Mouse (Mus musculus): ENCODE measurements around the gene Zfp277.

The Zfp277 gene

DNA sequence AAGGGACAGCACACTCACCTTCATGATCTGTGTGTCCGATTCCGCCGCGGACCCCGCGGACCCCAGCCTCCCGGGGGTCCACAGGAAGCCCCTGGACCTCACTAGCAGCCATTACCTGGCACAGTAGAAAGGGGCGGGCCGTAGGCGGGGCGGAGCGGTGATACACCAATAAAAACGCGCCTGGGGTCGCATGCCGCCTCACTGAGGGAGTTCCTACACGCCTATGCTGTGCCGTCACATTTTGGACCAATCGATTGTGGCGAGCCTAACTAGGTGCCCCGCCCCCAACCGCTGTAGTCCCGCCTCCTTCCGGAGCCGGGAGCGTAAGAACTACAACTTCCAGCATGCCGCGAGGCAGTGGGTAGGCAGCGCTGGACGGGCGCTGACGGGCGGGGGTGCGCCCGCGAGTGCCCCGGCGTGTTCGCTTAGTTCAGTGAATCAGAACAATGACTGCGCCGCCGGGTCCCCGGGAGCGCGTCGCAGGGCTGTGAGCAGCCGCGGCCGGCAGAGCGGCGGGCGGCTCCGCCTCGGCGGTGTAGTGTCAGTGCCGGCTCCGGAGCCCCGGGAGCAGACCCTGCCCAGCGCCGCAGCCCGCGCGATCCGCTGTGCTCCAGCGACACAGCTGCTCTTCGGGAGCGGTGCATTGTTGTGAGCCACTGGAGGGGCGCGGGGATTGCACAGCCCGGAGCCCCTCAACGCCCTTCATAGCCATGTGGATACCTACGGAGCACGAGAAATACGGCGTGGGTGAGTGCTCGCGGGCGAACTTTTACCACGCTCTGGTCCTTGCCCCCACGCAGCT lies at the start of gene Zfp277, which contains the start of gene Dock4:
TSS of gene Zfp277 (minus strand) at position 255 of the 802 bp plus-strand sequence.
TSS of gene Dock4 (plus strand) at position 305 of the 802 bp plus-strand sequence.
- DNase-seq (ENCODE audit: low read depth, low spot score), result peak; percentile 99

DNA sequence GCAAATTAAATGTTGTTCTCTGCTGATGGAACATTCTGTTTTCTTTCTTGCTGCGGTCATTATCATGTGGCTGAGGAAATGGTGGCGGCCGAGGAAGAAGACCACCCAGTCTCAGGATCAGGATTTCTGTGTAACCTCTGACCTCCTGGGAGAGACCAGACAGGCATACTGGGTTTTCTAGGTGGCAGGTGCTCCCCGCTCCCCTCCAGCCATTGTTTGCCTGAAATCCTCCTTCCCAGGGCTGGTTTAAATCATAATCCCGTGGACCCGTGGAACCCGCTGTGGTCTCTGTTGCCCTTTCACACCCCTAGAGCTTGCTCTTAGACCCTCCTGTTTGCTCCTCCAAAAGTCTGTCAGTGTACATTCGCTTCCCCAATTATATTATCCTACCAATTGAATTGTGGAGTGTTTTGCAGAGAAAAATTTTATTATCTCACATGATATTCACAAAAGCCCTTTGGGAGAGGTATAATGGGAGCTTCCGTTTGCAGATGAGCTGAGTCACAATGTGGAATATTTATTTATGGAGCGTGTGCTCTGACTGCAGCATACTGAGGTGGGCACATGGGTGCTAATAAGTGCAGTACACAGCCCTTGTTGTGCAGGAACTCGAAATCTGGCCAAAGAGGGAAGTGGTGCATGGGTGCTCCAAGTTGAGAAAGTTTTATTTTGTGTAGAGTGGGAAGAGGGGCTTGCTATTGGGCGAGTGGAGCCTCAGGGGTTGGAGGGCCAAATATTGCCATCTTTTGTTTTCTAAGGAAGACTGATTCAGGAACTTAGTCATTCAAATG lies 40.5 kb upstream of the Zfp277 start:
- no peak for DNase-seq (ENCODE audit: low read depth, low spot score)

DNA sequence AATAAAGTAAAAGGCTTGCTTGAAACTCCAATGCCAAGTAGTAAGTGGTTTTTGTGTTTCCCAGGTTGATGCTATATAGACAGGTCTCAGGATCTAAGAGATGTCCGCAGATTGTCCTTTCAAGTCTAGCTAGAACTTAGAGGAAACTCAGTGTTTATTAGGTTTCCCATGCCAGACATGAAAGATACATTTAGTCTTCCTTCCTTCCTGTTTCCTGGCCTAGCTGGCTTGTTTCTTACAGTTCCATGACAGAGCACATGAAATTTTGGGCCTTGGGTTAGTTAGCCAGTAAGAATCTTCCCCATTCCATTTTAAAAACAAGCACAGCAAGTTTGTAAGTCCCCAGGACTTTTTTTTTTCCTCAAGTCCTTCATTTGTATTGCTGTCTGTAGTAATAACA lies 39.5 kb upstream of the Zfp277 start:
- no peak for DNase-seq (ENCODE audit: low read depth, low spot score)

DNA sequence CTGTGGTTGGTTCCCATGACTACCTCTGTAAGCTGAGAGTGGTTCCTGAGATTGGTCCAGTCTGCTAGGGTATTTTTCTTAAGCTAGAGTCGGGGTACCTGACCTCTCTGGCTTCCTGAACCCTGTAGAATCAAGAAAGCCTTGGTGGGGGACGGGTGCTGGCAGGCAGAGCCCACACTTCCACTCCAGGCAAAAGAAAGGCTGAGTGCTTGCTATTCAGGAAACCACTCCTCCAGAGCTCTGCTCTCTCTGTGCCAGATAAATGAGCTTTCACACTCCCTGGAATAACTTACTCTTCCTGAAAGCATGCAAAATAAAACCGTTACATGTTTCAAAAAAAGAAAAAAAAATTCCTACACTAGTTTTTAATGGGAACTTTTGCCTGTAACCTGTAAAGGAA lies 38.5 kb upstream of the Zfp277 start:
- peak; percentile 60 for DNase-seq (ENCODE audit: low read depth, low spot score)

DNA sequence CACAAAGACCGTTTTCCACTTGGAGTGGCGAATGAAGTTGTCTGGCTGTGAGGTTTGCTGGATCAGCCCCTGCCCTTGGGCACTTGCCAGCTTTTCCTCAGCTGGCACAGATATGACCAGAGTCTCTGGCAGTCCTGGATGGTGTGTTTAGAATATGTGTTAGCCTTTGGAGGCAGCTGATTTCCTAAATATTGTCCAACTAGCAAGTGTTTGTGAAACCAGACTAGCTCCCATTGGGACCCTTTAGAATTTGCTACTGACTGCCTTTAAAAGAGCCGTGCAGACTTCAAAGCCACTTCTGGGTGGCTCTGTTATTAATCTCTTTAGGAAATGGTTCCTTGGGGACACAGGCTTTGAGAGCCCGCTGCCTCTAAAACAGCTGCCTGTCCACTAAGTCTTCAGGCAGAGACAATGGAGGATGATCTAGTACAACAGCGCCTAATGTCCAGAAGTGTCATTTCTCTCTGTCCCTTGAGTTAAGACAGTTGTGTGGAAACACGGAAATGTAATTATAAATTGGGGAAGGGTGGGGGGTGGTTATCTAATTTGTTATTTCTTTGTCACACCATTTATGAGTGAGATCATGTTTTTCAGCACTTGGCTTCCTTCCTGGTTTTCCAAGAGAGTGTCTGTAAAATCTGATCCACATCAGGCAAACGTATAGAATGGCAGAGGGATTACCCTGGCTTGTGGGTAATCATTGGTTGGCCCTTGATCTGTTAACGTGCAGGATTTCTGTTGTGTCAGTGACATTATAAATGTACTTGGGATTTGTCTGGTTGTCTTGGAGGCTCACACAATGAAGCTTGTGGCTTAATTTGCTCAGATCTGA lies 32.1 kb upstream of the Zfp277 start:
- DNase-seq (ENCODE audit: low read depth, low spot score), result no peak

DNA sequence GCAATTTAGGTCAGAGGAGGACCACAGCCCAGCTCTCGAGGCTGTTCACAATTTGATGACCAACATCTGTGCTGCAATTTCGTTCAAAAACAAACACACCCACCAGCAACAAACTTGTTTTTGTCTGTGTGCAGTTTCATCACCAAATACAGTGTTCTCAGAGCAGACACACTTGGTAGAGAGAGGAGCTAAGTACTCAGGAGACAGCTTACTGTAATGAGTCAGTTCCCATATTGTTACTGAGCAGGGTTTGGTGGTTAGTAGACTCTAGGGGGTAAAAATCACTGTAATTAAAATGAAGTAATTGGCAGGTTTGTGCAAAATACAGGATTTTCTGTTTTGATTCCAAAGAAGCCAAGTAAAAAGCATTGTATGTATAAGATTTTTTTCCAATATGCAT lies 28.0 kb upstream of the Zfp277 start:
- DNase-seq (ENCODE audit: low read depth, low spot score), result no peak

DNA sequence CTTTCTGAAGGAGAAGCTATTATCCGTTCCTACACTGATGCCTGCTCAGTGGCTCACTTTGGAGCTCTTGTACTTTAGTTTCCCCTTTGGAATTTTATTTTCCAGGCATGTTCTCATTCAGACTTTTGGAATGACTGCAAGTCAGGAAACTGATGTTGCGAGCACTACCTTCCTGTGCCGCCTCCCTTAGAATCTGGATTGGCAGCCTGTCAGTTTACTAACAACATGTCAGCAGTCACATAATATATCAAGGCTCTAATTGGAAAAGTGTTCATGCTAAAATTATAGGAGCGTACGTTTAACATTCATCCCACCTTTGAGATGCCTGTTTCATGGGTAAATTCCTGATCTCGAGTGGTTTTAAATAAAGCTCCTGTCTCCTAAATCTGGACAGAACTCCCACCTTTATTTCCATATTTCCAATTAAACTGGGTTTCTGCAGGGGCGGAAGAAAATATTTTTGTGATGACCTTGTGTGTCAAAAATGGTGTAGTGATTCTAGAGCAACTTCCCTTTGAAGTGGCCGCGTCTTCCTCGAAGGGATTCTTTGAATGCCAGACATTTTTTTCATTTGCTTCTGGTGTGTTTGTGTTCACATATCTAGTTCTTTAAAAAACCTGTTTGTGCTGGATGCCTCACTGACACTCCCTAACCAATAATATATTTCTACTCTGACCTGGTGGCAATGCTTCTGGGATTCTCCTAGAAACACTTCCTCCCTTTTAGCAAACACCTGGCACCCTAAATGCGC lies 26.1 kb upstream of the Zfp277 start:
- DNase-seq (ENCODE audit: low read depth, low spot score), result no peak

DNA sequence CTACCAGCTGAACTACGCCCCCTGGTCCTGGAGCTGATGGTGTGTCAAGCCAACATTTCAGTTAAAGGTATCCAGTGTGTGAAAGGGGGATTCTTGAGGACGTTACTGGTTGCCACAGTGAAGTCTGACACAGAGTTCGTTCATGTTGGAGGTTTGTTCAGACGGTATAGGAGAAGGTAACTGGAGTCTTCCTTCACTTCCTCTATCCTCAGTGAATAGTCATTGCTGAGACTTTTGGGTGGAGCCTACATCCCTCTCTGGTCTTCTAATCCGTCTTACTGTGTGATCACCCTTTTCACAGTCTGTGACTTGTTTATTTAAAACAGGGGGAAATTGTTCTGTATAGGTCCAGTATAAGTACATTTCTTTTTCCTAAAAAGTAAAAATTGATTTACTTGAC lies 23.3 kb upstream of the Zfp277 start:
- no peak for DNase-seq (ENCODE audit: low read depth, low spot score)

DNA sequence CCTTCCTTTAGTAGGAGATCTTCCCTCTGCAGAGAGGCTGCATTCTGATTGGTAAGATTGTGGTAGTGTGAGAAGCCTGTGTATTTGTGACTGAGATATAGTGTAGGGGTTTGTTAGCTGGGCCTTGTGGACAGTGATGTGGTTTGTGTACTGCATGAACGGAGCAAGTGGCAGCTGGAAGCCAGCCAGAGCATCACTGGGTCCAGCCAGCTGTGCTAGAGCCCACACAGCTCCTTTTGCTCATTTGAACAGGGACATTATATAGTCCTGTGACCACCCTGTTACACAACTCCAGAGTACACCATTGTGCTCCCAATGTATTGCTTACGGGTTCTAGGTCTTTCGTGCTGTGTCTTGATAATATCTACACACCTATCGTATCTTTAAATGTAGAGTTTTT lies 22.5 kb upstream of the Zfp277 start:
- DNase-seq (ENCODE audit: low read depth, low spot score), result no peak

DNA sequence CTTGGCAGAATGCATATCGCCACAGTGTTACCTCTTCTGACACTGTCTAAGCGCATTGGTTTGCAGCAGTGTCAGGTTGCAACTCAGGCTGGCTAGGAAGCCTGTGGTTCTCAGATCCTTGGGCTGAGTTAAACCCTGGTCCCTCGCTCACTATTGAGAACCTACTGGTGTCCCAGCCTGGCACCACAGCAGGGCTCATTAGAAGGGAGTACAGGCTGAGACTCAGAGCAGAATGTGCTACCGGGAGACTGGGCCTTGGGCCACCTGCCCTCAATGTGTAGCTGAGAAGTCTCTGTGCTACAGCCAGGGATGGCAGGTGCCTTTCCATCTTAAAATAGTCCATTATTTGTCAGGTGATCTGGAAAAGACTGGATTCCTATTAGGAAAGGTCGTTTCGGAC lies 18.6 kb upstream of the Zfp277 start:
- no peak for DNase-seq (ENCODE audit: low read depth, low spot score)

DNA sequence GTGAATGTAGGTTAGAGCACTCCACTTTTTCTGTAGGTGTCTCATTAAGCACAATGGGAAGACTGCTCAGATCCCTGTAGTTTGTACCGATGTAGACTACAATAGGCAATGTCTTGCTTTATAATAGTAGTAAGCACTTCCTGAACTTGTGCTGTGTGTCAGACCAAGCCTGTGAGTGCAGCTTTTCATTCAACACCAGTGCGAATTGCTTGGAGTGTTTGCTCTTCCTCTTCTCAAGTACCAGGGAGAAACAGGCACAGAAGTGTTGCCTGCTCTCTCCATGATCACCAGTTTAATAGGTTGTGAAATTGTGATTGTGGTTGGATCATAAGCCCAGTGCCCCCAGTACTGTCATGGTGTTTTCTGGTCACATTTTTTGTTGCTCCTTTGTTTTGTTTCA lies 18.1 kb upstream of the Zfp277 start:
- no peak for DNase-seq (ENCODE audit: low read depth, low spot score)

DNA sequence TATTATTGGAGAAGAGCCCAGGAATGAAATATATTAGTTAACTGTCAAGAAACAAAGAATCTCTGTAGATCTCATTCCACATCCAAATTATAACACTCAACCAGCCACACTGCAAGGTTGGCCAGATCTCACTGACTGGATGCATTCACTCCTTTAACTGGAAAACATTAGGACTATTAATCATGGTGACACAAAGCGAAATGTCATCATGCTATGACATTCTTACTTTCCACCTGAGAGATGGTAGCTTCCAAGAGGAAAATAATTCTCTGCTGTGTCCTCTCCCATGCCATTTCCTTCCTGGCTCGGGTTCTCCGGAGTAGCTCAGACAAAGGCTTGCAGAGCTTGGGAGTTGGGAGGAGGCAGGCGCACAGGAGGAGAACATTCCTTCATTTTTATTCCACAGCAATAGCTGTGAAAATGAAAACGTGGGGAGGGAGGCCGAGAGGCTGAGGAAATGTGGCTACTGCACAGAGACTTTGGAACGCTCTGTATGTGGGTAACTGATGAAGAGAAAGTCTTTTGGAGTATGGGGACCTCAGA lies 17.1 kb upstream of the Zfp277 start:
- DNase-seq (ENCODE audit: low read depth, low spot score), result no peak

DNA sequence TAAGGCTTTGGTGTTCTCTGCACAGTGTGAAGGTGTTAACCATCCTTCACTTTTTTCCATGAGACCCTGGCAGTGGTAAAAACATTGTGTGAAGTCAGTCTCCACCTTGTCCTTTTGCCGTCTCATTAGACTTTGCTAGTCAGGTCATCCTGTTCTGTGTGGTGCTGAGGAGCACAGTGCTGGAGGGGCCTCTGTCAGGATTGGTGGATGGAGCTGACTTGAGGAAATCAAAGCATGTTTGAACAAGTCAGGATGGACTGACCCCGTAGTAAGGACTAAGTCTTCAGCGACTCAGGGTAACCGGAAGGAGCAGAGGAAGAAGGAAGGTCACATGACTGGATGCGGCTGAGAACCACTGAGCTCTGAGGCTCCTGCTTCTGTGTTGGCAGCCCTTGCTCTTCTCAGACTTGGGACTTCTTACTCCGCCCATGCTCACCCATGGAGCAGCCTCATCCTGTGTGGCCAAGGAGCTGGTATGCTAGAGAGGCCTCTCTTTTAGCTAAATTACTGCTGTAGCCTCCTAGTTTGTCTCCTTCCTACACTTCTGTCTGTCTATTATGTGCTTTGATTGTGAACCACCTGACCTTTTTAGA lies 14.1 kb upstream of the Zfp277 start:
- DNase-seq (ENCODE audit: low read depth, low spot score), result no peak

DNA sequence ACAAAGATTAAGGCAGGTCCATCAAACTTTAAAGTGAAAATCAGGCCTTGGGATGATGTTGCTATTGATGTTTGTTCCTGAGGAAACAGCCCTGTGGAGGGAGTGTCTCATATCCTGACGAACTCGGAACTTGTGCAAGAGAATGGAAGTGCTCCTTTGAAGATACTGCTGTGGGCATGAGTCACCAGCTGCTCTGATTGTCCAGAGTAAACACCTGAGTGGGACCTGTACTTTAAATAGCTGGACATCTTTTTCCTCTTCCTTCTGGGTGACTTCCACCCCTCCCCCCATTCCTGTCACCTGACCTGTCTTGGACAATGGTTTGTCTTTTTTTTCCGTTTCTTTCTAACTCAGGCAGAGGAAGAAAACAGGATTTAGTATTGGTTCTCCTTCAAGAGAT lies 13.3 kb upstream of the Zfp277 start:
- no peak for DNase-seq (ENCODE audit: low read depth, low spot score)

DNA sequence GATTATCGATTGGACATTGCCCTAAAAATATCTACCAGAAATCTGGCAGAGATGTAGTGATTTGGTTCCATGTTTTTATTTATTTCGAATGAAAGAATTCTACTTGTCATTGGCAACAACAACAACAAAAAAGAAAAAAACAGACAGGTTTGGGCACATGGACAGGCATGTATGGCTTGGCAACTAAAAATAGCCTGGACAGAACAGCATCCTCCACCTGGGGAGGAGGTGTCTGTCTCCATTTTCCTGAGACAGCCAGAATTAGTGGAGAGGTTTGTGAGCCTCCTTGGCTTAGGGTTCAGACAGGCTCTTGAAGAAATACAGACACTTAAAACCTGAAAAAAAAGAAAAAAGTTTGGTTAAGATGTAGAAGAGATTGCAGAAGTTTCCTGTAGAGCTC lies 10.8 kb upstream of the Zfp277 start:
- no peak for DNase-seq (ENCODE audit: low read depth, low spot score)

DNA sequence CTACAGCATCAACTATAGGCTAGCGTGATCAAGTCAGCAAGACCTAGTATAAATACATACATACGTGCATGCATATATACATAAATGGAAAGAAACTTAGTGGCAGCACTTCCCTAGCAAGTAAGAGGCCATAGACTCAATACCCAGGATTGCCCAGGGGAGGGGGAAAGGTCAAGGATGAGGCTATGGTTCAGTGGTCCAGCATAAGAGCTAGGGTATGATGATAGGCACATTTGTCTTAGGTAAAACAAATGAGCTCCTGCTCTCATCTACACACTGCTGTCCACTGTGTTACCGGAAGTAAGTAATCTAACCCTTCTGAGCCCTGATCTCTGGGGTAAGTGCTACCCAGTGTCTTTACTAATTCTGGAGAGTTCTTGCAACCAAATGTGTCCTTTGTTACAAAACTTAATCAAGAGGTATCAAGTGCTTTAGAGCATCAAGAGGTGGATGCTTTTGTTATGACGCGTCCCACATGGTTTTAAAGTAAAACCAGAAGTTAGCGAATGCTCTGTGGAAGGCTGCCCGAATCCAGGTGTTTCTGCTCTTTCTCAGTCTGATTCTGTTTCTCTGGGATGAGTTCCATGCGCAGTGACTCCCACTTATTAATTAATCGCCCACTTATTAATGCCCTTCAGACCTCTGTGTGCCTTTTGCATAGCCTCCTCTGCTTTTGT lies 3.6 kb upstream of the Zfp277 start:
- DNase-seq (ENCODE audit: low read depth, low spot score), result no peak

DNA sequence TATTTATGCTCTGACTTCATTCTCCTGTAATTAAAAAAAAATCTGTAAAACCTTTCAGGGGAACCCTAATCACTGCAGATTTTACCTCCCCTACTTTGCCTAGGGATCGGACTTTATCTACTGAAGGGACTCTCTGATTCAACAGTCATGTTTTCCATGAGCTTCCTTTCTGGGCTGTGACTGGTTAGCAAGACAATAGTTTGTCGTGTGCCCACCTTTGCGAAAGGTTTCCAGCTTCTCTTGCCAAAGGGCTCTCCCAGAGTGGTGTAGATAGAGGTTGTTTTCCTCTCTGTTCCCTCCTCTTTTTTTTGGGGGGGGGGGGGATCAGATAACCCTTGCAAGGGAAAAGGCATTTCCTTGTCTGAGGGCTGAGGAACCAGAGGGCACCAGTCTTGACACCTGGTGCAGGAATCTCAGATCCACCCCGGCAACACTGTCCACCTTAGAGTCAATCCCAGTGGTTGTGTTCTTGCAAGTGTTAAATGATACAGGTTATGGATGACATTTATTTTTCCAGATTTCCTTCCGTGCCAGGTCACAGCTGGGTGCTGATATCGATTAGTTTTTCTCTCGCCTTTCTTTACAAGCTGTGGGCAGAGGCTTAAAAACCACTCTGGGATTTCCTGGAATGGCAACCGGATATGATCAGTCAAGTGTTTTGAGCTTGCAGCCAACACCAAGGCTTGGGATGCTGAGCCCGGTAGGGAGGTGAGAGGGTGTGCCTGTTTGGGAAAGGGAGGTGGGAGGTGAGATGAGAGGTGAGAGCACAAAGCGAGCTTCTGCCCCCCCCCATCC lies 2.1 kb upstream of the Zfp277 start:
- DNase-seq (ENCODE audit: low read depth, low spot score), result no peak

DNA sequence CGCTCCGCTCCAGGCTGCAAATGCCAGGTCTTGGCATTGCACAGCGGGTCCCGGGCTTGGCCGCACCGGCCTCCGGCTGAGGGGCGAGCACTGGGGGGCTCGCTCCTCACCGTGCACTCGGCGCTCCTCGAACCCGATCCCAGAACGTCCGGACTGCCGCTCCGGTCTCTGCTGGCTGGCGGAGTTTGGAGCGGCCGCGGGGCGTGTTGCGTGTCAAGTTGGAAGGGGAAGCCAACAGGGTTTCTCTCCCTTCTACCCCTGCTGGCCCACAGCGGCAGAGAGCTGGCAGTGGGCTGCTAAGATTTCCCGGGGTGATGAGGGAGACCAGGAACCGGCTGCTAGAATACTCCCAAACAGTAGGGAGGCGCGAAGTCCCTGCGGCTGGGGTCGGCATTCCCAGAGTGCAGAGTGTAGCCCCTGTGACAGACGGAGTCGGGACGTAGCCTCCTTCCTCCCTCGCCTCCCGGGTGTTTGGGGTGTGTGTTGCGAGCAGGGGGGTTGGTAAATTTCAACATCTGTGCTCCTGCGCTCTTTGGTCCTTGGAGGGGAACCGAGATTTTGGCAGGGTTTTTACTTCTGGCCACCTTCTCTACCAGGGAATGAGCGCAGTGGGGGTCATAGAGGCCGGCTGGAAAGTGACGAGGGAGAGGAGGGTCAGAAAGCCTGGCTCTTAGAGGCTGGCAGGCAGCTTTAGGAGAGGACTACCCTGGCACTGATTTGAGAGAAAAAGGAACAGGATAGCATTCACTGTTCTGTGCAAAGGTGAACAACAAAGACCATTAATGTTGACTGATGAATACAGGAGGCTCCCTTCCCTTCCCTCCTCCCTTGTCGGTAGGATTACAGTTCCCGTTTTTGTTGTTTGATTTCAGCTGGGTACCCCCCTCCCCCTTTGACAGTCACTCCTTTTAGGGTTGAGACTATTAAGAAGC lies 1.0 kb upstream of the Zfp277 start:
- no peak for DNase-seq (ENCODE audit: low read depth, low spot score)
